Mouse (Mus musculus) heart, embryonic 14.5 days (tissue): ENCODE results near the gene Ambra1. TPM values are rescaled to one million over a fixed set of nuclear protein-coding genes. Genes with fewer than 3 reads are reported as not detected.

Experiments
- ATAC-seq: fragments of 200-750 bp; cut with Nextera tagmentation; 2 replicates; pipeline ENCODE4 v1.8.0; 2017; ENCODE audit warnings: low read depth, moderate TSS enrichment; ENCODE audit not compliant: insufficient number of reproducible peaks, insufficient read depth, low FRiP score
- H3K27ac ChIP-seq, 2 experiments: fragments of 200-500 bp in 1 of 2; fragments of 300-500 bp in 1 of 2; sonication (generic) in 1 of 2; replicated peaks in 1 of 2; 2 replicates each; pipeline ENCODE4 v1.5.1; 2012 to 2014; ENCODE audit warnings: low read depth in 2 of 2, low read length in 2 of 2, control low read depth in 1 of 2, mild to moderate bottlenecking in 1 of 2, mixed read lengths in 1 of 2; ENCODE audit not compliant: control insufficient read depth in 1 of 2, insufficient read depth in 1 of 2
- H3K27me3 ChIP-seq: fragments of 300-500 bp; sonication (generic); 2 replicates; pipeline ENCODE4 v1.6.1; 2014; ENCODE audit warnings: mild to moderate bottlenecking, low read length, control low read depth; ENCODE audit not compliant: control insufficient read depth, insufficient read depth
- H3K36me3 ChIP-seq: fragments of 300-500 bp; sonication (generic); 2 replicates; pipeline ENCODE4 v1.6.1; 2014; ENCODE audit warnings: mild to moderate bottlenecking, control low read depth, low read length, mixed read lengths; ENCODE audit not compliant: control insufficient read depth, insufficient read depth
- H3K4me1 ChIP-seq, 2 experiments: fragments of 200-500 bp in 1 of 2; fragments of 300-500 bp in 1 of 2; sonication (generic) in 1 of 2; 2 replicates each; pipeline ENCODE4 v1.6.1; 2012 to 2014; ENCODE audit warnings: low read length in 2 of 2, control low read depth in 1 of 2, mixed read lengths in 1 of 2; ENCODE audit not compliant: control insufficient read depth in 2 of 2, insufficient read depth in 2 of 2
- H3K4me2 ChIP-seq: fragments of 300-500 bp; sonication (generic); 2 replicates; pipeline ENCODE4 v1.6.1; 2014; ENCODE audit warnings: mild to moderate bottlenecking, low read length
- H3K4me3 ChIP-seq, 2 experiments: fragments of 200-500 bp in 1 of 2; fragments of 300-500 bp in 1 of 2; sonication (generic) in 1 of 2; 2 replicates each; pipeline ENCODE4 v1.5.1; 2012 to 2014; ENCODE audit warnings: low read length in 2 of 2, mild to moderate bottlenecking in 2 of 2, control low read depth in 1 of 2, low read depth in 1 of 2, moderate library complexity in 1 of 2; ENCODE audit not compliant: control insufficient read depth in 1 of 2, insufficient read depth in 1 of 2
- H3K9ac ChIP-seq: fragments of 300-500 bp; sonication (generic); 2 replicates; pipeline ENCODE4 v1.6.1; 2014; ENCODE audit warnings: mild to moderate bottlenecking, low read length
- H3K9me3 ChIP-seq: fragments of 300-500 bp; sonication (generic); 2 replicates; pipeline ENCODE4 v1.6.1; 2016; ENCODE audit warnings: low read length, control low read depth; ENCODE audit not compliant: control insufficient read depth
- WGBS: fragments of 180-500 bp; shearing (Covaris S2); extraction: QIAGEN DNeasy Blood & Tissue Kit; methylation state at CpG from one replicate; pipeline ENCODE4 v1.1.7; 2014; 5-methylcytosine and 5-hydroxymethylcytosine counted together
- polyA plus RNA-seq: library from polyadenylated mRNA; unstranded; fragments of >200 nt; fragmentation: Nextera tagmentation; extraction: Ambion mirVana; gene quantifications from 2 replicates; pipeline ENCODE4 v1.2.1, GENCODE M21; 2014

The Ambra1 gene
- polyA plus RNA-seq, 1 experiment from 2014 or later, result 10.5 TPM

DNA sequence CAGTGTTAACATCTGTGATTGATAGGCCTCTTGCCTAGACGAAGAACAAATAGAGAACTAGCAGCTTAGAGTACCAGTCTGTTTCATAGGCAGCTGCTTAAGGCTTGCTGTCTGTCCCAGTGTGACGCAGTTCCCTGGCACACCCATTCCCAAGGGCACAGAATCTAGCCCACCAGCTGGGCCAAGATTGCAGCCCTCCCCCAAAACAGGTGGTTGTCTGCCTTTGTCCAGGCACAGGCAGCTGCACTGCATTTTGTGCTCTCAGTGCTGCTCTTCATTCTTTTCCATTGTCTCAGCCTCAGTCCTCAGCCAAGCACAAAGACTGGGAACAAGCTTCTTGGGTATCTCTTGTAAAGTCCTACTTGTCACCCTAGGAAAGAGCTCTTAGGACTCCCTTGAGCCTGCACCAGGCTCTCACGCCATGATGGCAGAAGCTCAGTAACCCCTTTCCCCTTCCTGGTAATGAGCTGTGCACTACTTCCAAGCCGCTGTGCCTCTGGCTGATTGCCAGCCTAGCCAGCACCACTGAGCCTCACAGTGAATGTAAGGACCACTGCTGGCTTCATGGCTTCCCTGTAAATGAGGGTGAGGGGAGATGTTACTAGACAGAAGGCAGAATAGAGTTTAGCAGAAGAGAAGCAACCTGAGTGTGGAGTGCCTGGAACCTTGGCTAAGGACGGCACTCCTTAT is 174.8 kb downstream of the Ambra1 start:
- no peaks in the 10 kb centered on the region for H3K4me1 ChIP-seq
- no peaks in the 10 kb centered on the region for H3K27me3 ChIP-seq
- H3K4me3 ChIP-seq, result no peak overlapping the region
- ATAC-seq, result no peak
- H3K4me2 ChIP-seq, result no peak overlapping the region
- 68% methylated on average over 5 of the region's 5 CpGs for WGBS
- no peak overlapping the region for H3K9ac ChIP-seq
- H3K27ac ChIP-seq, result no peak overlapping the region
- H3K9me3 ChIP-seq, result no peaks in the 10 kb centered on the region
- H3K36me3 ChIP-seq, result peaks cover 25% of the 10 kb centered on the region

DNA sequence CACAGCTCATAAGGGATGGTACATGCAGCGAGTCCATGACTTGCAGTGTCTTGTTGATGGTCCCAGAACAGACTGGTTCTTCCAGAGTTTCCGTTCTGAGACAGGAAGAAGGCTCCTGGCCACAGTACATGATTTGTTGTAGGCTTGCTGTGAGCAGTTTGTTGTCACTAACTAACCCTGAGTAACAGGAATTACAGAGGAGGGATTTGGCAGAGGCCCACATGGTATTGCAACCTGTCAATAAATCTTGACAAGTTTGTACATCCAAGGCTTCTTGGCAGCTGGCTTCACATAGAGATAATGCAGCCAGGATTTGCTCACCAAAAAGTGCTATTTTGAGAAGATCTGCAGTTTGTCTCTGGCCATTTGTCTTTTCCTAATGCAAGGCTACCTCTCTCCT is 176.2 kb downstream of the Ambra1 start:
- Histone ChIP-seq H3K36me3 (peaks cover 26% of the 10 kb centered on the region), H3K9me3 (no peaks in the 10 kb centered on the region), H3K4me2 (no peak overlapping the region), H3K27ac (no peak overlapping the region), H3K4me3 (no peak overlapping the region), H3K9ac (no peak overlapping the region), H3K27me3 (no peaks in the 10 kb centered on the region), H3K4me1 (no peaks in the 10 kb centered on the region)
- no peak for ATAC-seq
- WGBS, result 94% methylated on average over 2 of the region's 2 CpGs

DNA sequence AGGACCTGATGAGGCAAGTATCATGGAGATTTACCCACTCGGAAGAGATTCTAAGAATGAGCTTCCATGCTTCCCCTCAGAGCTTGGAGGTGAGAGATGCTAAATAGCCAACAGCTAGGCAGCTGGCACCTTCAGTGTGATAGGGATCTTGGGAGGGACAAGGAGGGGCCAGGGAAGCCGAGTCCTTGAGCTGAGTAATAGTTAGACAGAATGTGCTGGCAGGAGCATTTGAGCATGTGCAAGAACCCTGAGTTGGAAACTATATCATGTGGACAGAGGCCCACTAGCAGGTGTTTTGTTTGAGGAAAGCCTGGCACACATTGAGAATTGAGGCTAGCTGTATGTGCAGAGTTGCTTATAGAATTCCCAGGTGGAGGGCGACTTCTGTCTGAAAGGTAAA is 182.7 kb downstream of the Ambra1 start:
- no peak overlapping the region for H3K9ac ChIP-seq
- no peak overlapping the region for H3K4me2 ChIP-seq
- H3K4me3 ChIP-seq, result no peak overlapping the region
- ATAC-seq, result no peak
- H3K4me1 ChIP-seq, result no peaks in the 10 kb centered on the region
- H3K27me3 ChIP-seq, result no peaks in the 10 kb centered on the region
- H3K9me3 ChIP-seq, result no peaks in the 10 kb centered on the region
- WGBS, result 55% methylated on average over 3 of the region's 3 CpGs
- H3K27ac ChIP-seq, result no peak overlapping the region
- peaks cover 82% of the 10 kb centered on the region for H3K36me3 ChIP-seq

DNA sequence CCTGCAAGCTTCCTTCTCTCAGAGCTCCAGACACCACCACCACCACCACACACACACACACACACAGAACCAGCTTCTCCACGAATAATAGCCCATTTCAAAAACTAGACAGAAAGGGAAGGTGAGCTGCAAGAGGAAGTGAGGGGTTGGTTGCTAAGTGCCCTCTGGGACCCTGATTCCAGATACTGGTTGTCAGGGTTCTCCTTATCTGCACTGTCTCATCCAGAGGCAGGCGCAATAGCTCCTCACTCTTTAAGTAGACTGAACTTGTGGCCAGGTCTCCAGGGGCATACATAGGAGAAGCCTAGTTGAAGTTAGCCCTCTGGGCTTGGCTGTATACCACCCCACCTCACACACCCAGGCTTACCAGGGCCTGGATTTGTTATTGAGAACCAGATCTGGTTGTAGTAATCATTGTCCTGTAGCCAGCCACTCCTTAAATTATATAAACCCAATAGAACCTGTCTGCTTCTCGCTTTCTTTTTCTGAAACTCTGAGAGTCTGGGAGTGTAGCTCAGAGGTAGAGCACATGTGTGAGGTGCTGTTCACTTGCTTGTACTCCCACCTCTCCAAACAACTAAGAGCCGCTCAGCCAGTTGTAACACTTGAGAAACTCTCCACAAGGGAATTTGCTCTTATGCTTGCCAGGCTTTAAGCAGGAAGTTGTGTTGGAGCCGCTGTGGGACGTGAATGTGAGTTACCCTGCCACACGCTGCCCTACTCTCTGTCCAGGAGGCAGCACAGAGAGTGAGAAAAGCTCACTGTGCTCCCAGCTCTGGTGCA is 183.6 kb downstream of the Ambra1 start:
- Histone ChIP-seq H3K4me1 (no peaks in the 10 kb centered on the region), H3K27ac (no peak overlapping the region), H3K4me3 (no peak overlapping the region), H3K36me3 (peaks cover 87% of the 10 kb centered on the region), H3K4me2 (no peak overlapping the region), H3K9me3 (no peaks in the 10 kb centered on the region), H3K9ac (no peak overlapping the region), H3K27me3 (no peaks in the 10 kb centered on the region)
- ATAC-seq, result no peak
- WGBS, result 71% methylated on average over 7 of the region's 7 CpGs

DNA sequence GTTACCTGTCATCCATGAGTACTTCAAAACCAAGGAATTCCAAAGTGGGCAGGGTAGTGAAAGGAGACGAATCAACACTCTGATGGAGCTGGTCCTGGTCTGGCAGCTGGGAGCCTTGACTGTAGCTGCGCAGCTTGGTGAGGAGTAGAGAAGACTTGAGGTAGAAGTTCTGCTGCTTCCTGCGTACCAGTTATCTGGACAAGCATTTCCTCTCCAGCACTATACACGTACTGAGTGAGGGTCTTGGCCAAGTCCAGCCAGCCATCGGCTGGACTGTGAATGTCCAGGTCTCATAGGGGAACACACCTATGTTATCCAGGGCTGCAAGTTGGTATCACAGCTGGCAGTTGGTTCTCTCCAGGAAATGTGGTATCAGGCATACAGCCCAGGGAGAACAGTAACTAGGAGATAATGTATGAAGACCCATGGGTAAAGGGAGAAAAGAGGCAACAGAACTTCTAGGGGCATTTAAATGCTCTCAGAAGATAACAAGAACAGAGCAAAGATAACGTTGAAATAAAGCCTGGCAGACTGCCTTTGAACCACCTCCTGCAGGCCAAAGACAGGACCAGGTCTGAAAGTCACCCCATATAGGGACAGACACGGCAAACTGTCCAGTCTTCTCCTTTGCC is 186.5 kb downstream of the Ambra1 start:
- Histone ChIP-seq H3K27ac (no peak overlapping the region), H3K4me1 (peaks cover 2% of the 10 kb centered on the region in 2 experiments; a peak in 2 of 4 replicates), H3K9me3 (no peaks in the 10 kb centered on the region), H3K36me3 (peaks cover 69% of the 10 kb centered on the region), H3K9ac (no peak overlapping the region), H3K4me2 (no peak overlapping the region), H3K4me3 (no peak overlapping the region), H3K27me3 (peaks cover 15% of the 10 kb centered on the region)
- no peak for ATAC-seq
- WGBS, result 70% methylated on average over 7 of the region's 7 CpGs

DNA sequence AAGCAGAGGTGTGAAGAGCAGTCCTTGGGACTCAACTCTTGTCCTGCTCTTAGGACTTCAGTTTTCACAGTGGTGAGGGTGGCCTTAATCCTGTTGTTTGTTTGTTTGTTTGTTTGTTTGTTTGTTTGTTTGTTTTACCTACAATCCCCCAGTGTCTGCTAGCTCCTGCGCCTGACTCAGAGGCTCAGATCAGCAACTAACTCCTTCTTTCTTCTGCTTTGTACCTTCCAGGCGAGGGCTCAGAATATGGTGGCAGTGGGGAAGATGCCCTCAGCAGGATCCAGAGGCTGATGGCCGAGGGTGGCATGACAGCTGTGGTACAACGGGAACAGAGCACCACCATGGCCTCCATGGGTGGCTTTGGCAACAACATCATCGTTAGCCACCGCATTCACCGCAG is 187.2 kb downstream of the Ambra1 start:
- H3K9ac ChIP-seq, result no peak overlapping the region
- H3K4me2 ChIP-seq, result no peak overlapping the region
- peaks cover 63% of the 10 kb centered on the region for H3K36me3 ChIP-seq
- no peak overlapping the region for H3K27ac ChIP-seq
- H3K4me1 ChIP-seq, result peaks cover 7 to 9% of the 10 kb centered on the region in 2 experiments
- no peak for ATAC-seq
- peaks cover 22% of the 10 kb centered on the region for H3K27me3 ChIP-seq
- H3K4me3 ChIP-seq, result no peak overlapping the region
- H3K9me3 ChIP-seq, result no peaks in the 10 kb centered on the region
- WGBS, result 89% methylated on average over 7 of the region's 7 CpGs

DNA sequence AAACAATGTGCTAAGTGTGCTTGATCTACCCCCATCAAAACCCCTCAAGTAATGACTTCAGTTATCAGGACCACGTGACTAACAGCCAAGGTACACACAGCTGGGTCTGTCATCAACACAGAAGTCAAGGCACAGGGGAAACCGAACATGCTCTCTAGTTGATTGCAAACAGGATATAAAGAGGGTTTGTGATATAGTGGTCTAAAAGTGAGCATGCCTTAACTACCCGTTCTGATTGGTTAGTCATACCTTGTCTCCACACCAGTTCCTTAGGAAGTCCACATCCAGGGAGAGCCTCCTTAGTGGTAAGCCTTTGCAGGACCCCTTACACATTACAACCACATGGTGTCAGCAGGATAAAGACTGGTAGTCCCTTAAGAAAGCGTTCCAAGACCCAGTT is 190.2 kb downstream of the Ambra1 start:
- Histone ChIP-seq H3K4me2 (no peak overlapping the region), H3K9me3 (no peaks in the 10 kb centered on the region), H3K36me3 (peaks cover 32% of the 10 kb centered on the region), H3K9ac (no peak overlapping the region), H3K4me1 (peaks cover 14 to 15% of the 10 kb centered on the region in 2 experiments), H3K27me3 (peaks cover 49% of the 10 kb centered on the region), H3K4me3 (no peak overlapping the region), H3K27ac (no peak overlapping the region)
- 64% methylated on average over 4 of the region's 4 CpGs for WGBS
- ATAC-seq, result no peak
